Mouse (Mus musculus): ENCODE measurements around the gene Ski. TPM values are rescaled to one million over a fixed set of nuclear protein-coding genes. Genes with fewer than 3 reads are reported as not detected.

The Ski gene
- polyA plus RNA-seq, 1 experiment from 2014 or later = 21.0 TPM

- peak overlapping the region; percentile 95; the same call in 1 of the 2 replicates for H3K4me3 ChIP-seq (ENCODE audit: low read depth, low read length)
Observed at GRCm38 (mm10) chr4:155218104-155218732, 4.2 kb downstream of the Ski start.

GRCm38 (mm10) chr4:155217241-155218103 is 4.9 kb downstream of the Ski start:
- Histone ChIP-seq H3K36me3 (ENCODE audit: control insufficient read depth, insufficient read depth, low read length) (no peaks in the 10 kb centered on the region), H3K4me2 (replicated peaks; ENCODE audit: low read depth, low read length) (0 out of 2 replicates have a peak overlapping the region, but pooled peaks have one; percentile 12), H3K27me3 (ENCODE audit: control insufficient read depth, insufficient read depth, low read length) (no peaks in the 10 kb centered on the region), H3K27ac (ENCODE audit: low read depth, low read length) (peak overlapping the region; percentile 9; the same call in 1 of the 2 replicates), H3K9ac (ENCODE audit: low read depth, low read length) (no peak overlapping the region), H3K9me3 (ENCODE audit: control insufficient read depth, low read length) (no peaks in the 10 kb centered on the region), H3K4me1 (replicated peaks; ENCODE audit: control insufficient read depth, insufficient read depth, low read length) (peaks cover 40% of the 10 kb centered on the region), H3K4me3 (ENCODE audit: low read depth, low read length) (no peak overlapping the region)
- WGBS = 57% methylated on average over 12 of the region's 12 CpGs
- DNase-seq (ENCODE audit: low spot score) (no peak), ATAC-seq (ENCODE audit: low FRiP score) (no peak)

More at GRCm38 (mm10) chr4:155218104-155218732, 4.2 kb downstream of the Ski start:
- no peaks in the 10 kb centered on the region for H3K27me3 ChIP-seq (ENCODE audit: control insufficient read depth, insufficient read depth, low read length)
- H3K4me1 ChIP-seq (replicated peaks; ENCODE audit: control insufficient read depth, insufficient read depth, low read length) = peaks cover 40% of the 10 kb centered on the region
- no peaks in the 10 kb centered on the region for H3K9me3 ChIP-seq (ENCODE audit: control insufficient read depth, low read length)
- peak overlapping the region; percentile 98 for H3K4me2 ChIP-seq (replicated peaks; ENCODE audit: low read depth, low read length)
- ATAC-seq (ENCODE audit: low FRiP score) (no peak), DNase-seq (ENCODE audit: low spot score) (no peak)
- H3K36me3 ChIP-seq (ENCODE audit: control insufficient read depth, insufficient read depth, low read length) = no peaks in the 10 kb centered on the region
- H3K9ac ChIP-seq (ENCODE audit: low read depth, low read length) = no peak overlapping the region
- 0 out of 2 replicates have a peak overlapping the region, but pooled peaks have one; percentile 2 for H3K27ac ChIP-seq (ENCODE audit: low read depth, low read length)
- 79% methylated on average over 9 of the region's 9 CpGs for WGBS

- Histone ChIP-seq H3K27ac (ENCODE audit: low read depth, low read length) (no peak overlapping the region), H3K4me1 (replicated peaks; ENCODE audit: control insufficient read depth, insufficient read depth, low read length) (peaks cover 36% of the 10 kb centered on the region), H3K27me3 (ENCODE audit: control insufficient read depth, insufficient read depth, low read length) (no peaks in the 10 kb centered on the region), H3K4me2 (replicated peaks; ENCODE audit: low read depth, low read length) (no peak overlapping the region), H3K9me3 (ENCODE audit: control insufficient read depth, low read length) (no peaks in the 10 kb centered on the region), H3K36me3 (ENCODE audit: control insufficient read depth, insufficient read depth, low read length) (no peaks in the 10 kb centered on the region), H3K4me3 (ENCODE audit: low read depth, low read length) (no peak overlapping the region), H3K9ac (ENCODE audit: low read depth, low read length) (no peak overlapping the region; the same call in 1 of the 2 replicates)
- ATAC-seq (ENCODE audit: low FRiP score) = no peak
- no peak for DNase-seq (ENCODE audit: low spot score)
- WGBS = 67% methylated on average over 12 of the region's 12 CpGs
Observed at GRCm38 (mm10) chr4:155215773-155216630, 6.4 kb downstream of the Ski start.

GRCm38 (mm10) chr4:155215203-155215602 is 7.2 kb downstream of the Ski start:
- H3K4me3 ChIP-seq (ENCODE audit: low read depth, low read length) = no peak overlapping the region
- no peaks in the 10 kb centered on the region for H3K36me3 ChIP-seq (ENCODE audit: control insufficient read depth, insufficient read depth, low read length)
- H3K4me2 ChIP-seq (replicated peaks; ENCODE audit: low read depth, low read length) = no peak overlapping the region
- no peaks in the 10 kb centered on the region for H3K27me3 ChIP-seq (ENCODE audit: control insufficient read depth, insufficient read depth, low read length)
- H3K9me3 ChIP-seq (ENCODE audit: control insufficient read depth, low read length) = no peaks in the 10 kb centered on the region
- no peak for DNase-seq (ENCODE audit: low spot score)
- H3K27ac ChIP-seq (ENCODE audit: low read depth, low read length) = no peak overlapping the region
- no peak overlapping the region for H3K9ac ChIP-seq (ENCODE audit: low read depth, low read length)
- 57% methylated on average over 9 of the region's 9 CpGs for WGBS
- peaks cover 34% of the 10 kb centered on the region for H3K4me1 ChIP-seq (replicated peaks; ENCODE audit: control insufficient read depth, insufficient read depth, low read length)
- no peak for ATAC-seq (ENCODE audit: low FRiP score)

GRCm38 (mm10) chr4:155214793-155215192 is 7.6 kb downstream of the Ski start:
- DNase-seq (ENCODE audit: low spot score) = no peak
- Histone ChIP-seq H3K9ac (ENCODE audit: low read depth, low read length) (no peak overlapping the region), H3K4me1 (replicated peaks; ENCODE audit: control insufficient read depth, insufficient read depth, low read length) (peaks cover 30% of the 10 kb centered on the region), H3K27me3 (ENCODE audit: control insufficient read depth, insufficient read depth, low read length) (no peaks in the 10 kb centered on the region), H3K27ac (ENCODE audit: low read depth, low read length) (no peak overlapping the region), H3K36me3 (ENCODE audit: control insufficient read depth, insufficient read depth, low read length) (no peaks in the 10 kb centered on the region), H3K4me3 (ENCODE audit: low read depth, low read length) (no peak overlapping the region), H3K9me3 (ENCODE audit: control insufficient read depth, low read length) (no peaks in the 10 kb centered on the region), H3K4me2 (replicated peaks; ENCODE audit: low read depth, low read length) (no peak overlapping the region)
- no peak for ATAC-seq (ENCODE audit: low FRiP score)
- 73% methylated on average over 10 of the region's 10 CpGs for WGBS

GRCm38 (mm10) chr4:155214188-155214587 is 8.2 kb downstream of the Ski start:
- DNase-seq (ENCODE audit: low spot score) = no peak
- no peak overlapping the region for H3K27ac ChIP-seq (ENCODE audit: low read depth, low read length)
- H3K36me3 ChIP-seq (ENCODE audit: control insufficient read depth, insufficient read depth, low read length) = no peaks in the 10 kb centered on the region
- peaks cover 26% of the 10 kb centered on the region for H3K4me1 ChIP-seq (replicated peaks; ENCODE audit: control insufficient read depth, insufficient read depth, low read length)
- H3K9me3 ChIP-seq (ENCODE audit: control insufficient read depth, low read length) = no peaks in the 10 kb centered on the region
- H3K4me2 ChIP-seq (replicated peaks; ENCODE audit: low read depth, low read length) = no peak overlapping the region
- H3K9ac ChIP-seq (ENCODE audit: low read depth, low read length) = 0 out of 2 replicates have a peak overlapping the region, but pooled peaks have one; percentile 25
- ATAC-seq (ENCODE audit: low FRiP score) = no peak
- no peak overlapping the region for H3K4me3 ChIP-seq (ENCODE audit: low read depth, low read length)
- 74% methylated on average over 6 of the region's 6 CpGs for WGBS
- H3K27me3 ChIP-seq (ENCODE audit: control insufficient read depth, insufficient read depth, low read length) = no peaks in the 10 kb centered on the region

GRCm38 (mm10) chr4:155213752-155214054 is 8.7 kb downstream of the Ski start:
- WGBS = 78% methylated on average over 6 of the region's 6 CpGs
- Histone ChIP-seq H3K4me3 (ENCODE audit: low read depth, low read length) (no peak overlapping the region), H3K9ac (ENCODE audit: low read depth, low read length) (no peak overlapping the region), H3K27me3 (ENCODE audit: control insufficient read depth, insufficient read depth, low read length) (no peaks in the 10 kb centered on the region), H3K27ac (ENCODE audit: low read depth, low read length) (no peak overlapping the region), H3K36me3 (ENCODE audit: control insufficient read depth, insufficient read depth, low read length) (no peaks in the 10 kb centered on the region), H3K4me2 (replicated peaks; ENCODE audit: low read depth, low read length) (no peak overlapping the region), H3K4me1 (replicated peaks; ENCODE audit: control insufficient read depth, insufficient read depth, low read length) (peaks cover 23% of the 10 kb centered on the region), H3K9me3 (ENCODE audit: control insufficient read depth, low read length) (no peaks in the 10 kb centered on the region)
- DNase-seq (ENCODE audit: low spot score) (no peak), ATAC-seq (ENCODE audit: low FRiP score) (no peak)

- Histone ChIP-seq H3K4me2 (replicated peaks; ENCODE audit: low read depth, low read length) (no peak overlapping the region), H3K27me3 (ENCODE audit: control insufficient read depth, insufficient read depth, low read length) (no peaks in the 10 kb centered on the region), H3K9me3 (ENCODE audit: control insufficient read depth, low read length) (no peaks in the 10 kb centered on the region), H3K4me1 (replicated peaks; ENCODE audit: control insufficient read depth, insufficient read depth, low read length) (peaks cover 24% of the 10 kb centered on the region), H3K36me3 (ENCODE audit: control insufficient read depth, insufficient read depth, low read length) (no peaks in the 10 kb centered on the region), H3K4me3 (ENCODE audit: low read depth, low read length) (no peak overlapping the region), H3K27ac (ENCODE audit: low read depth, low read length) (no peak overlapping the region), H3K9ac (ENCODE audit: low read depth, low read length) (0 out of 2 replicates have a peak overlapping the region, but pooled peaks have one; percentile 31)
- DNase-seq (ENCODE audit: low spot score) = no peak
- no peak for ATAC-seq (ENCODE audit: low FRiP score)
- WGBS = 71% methylated on average over 9 of the region's 9 CpGs
Observed at GRCm38 (mm10) chr4:155213052-155213751, 9.2 kb downstream of the Ski start.

All from hindbrain, embryonic 11.5 days (tissue).